ENCODE assay signal across 9 mouse cellular contexts in genomic region chr5:111208660-111208969, GRCm38 (mm10).
DNase-seq lines count a peak whose midpoint lies in the region; ATAC-seq and TF ChIP-seq lines count a peak whose summit lies in the region.
"Had no signal": no experiment of that assay in that cellular context is flagged by ENCODE, and none has a peak within 500 bp of the region (broad histone marks: within the 10 kb centered on the region; RNA-seq: fewer than 3 reads in every experiment).

No protein-coding gene starts in this region.

- intact Hi-C loops in left cerebral cortex, postnatal 25 days (cut with DNase I): loop anchor here (2.0 kb wide), 2 partner anchors 48 to 226 kb away; no protein-coding TSS in a partner anchor

- H3K4me2 ChIP-seq in hindbrain, embryonic 14.5 days (replicated peaks): no peak overlapping the region
- H3K4me2 ChIP-seq in midbrain, embryonic 14.5 days (ENCODE audit: low read length): no peak overlapping the region
- H3K4me2 ChIP-seq: limb, embryonic 12.5 days had no signal

- peak in 1 of 2 experiments; percentile 47 for DNase-seq in spleen, adult 2 months (ENCODE audit: low read depth in 1 of 2, low spot score in 2 of 2)
- DNase-seq in spleen, postnatal 4 days (ENCODE audit: low spot score in 2 of 2): no peak
- peak; percentile 61 to 64 for DNase-seq in cerebellum, adult 18-20 months
- DNase-seq in frontal cortex, postnatal 14 days (ENCODE audit: low spot score in 2 of 2): peak; percentile 34 to 51
- DNase-seq in hindbrain, embryonic 14.5 days (ENCODE audit: low spot score): peak; percentile 72
- DNase-seq in left cerebral cortex, postnatal 25 days (ENCODE audit: low spot score in 2 of 2): peak; percentile 60 to 69
- peak; percentile 83 for DNase-seq in midbrain, embryonic 14.5 days
- DNase-seq in thymus, postnatal 25 days: peak; percentile 45

- H3K27ac ChIP-seq in spleen, adult 2 months (ENCODE audit: insufficient read depth, low read length): no peak overlapping the region
- H3K27ac ChIP-seq in hindbrain, embryonic 14.5 days: no peak overlapping the region; the same call in 1 of the 2 replicates
- H3K27ac ChIP-seq in midbrain, embryonic 14.5 days (replicated peaks; ENCODE audit: low read depth, low read length): no peak overlapping the region; the same call in 1 of the 2 replicates
- H3K27ac ChIP-seq: limb, embryonic 12.5 days had no signal

- H3K36me3 ChIP-seq in spleen, adult 2 months (ENCODE audit: control insufficient read depth, insufficient read depth, low read length): no peaks in the 10 kb centered on the region
- H3K36me3 ChIP-seq in hindbrain, embryonic 14.5 days (replicated peaks; ENCODE audit: control insufficient read depth, insufficient read depth): no peaks in the 10 kb centered on the region
- no peaks in the 10 kb centered on the region for H3K36me3 ChIP-seq in midbrain, embryonic 14.5 days (ENCODE audit: control insufficient read depth, insufficient read depth, low read length)
- H3K36me3 ChIP-seq: limb, embryonic 12.5 days had no signal

- WGBS in spleen, adult 2 months: 68% methylated on average over 5 of the region's 5 CpGs
- 45% methylated on average over 5 of the region's 5 CpGs for WGBS in hindbrain, embryonic 14.5 days
- WGBS in midbrain, embryonic 14.5 days: 43% methylated on average over 5 of the region's 5 CpGs

- peak; percentile 67; the same call in 1 of the 2 replicates for TF ChIP-seq CTCF in spleen, adult 2 months (IDR thresholded peaks at IDR 0.05; ENCODE audit: extremely low read depth, insufficient read depth, insufficient read length, insufficient replicate concordance)

- H3K4me3 ChIP-seq in spleen, adult 2 months (ENCODE audit: extremely low read depth, insufficient read depth, insufficient read length): no peak overlapping the region
- H3K4me3 ChIP-seq in hindbrain, embryonic 14.5 days (replicated peaks; ENCODE audit: low read length): no peak overlapping the region
- H3K4me3 ChIP-seq in midbrain, embryonic 14.5 days (replicated peaks; ENCODE audit: low read depth, low read length): no peak overlapping the region
- H3K4me3 ChIP-seq: limb, embryonic 12.5 days had no signal

- no peaks in the 10 kb centered on the region for H3K4me1 ChIP-seq in spleen, adult 2 months (ENCODE audit: control insufficient read depth, insufficient read depth, insufficient read length)
- peaks cover 38% of the 10 kb centered on the region for H3K4me1 ChIP-seq in hindbrain, embryonic 14.5 days (replicated peaks; ENCODE audit: control insufficient read depth, insufficient read depth, low read length)
- peaks cover 39% of the 10 kb centered on the region for H3K4me1 ChIP-seq in midbrain, embryonic 14.5 days (ENCODE audit: control insufficient read depth, insufficient read depth, low read length)

- peak; percentile 64; the same call in 1 of the 2 replicates for ATAC-seq in hindbrain, embryonic 14.5 days (ENCODE audit: low FRiP score)
- ATAC-seq in midbrain, embryonic 14.5 days (ENCODE audit: low FRiP score, low TSS enrichment): 0 out of 2 replicates have a peak, but pooled peaks have one; percentile 43

- no peaks in the 10 kb centered on the region for H3K27me3 ChIP-seq in spleen, adult 2 months (ENCODE audit: control insufficient read depth, insufficient read depth, low read length)
- no peaks in the 10 kb centered on the region for H3K27me3 ChIP-seq in hindbrain, embryonic 14.5 days (ENCODE audit: control insufficient read depth, insufficient read depth, low read length)
- no peaks in the 10 kb centered on the region for H3K27me3 ChIP-seq in midbrain, embryonic 14.5 days (ENCODE audit: control insufficient read depth, insufficient read depth, low read length)
- H3K27me3 ChIP-seq: limb, embryonic 12.5 days had no signal

- H3K9me3 ChIP-seq in hindbrain, embryonic 14.5 days (ENCODE audit: control insufficient read depth, low read length): no peaks in the 10 kb centered on the region
- H3K9me3 ChIP-seq in midbrain, embryonic 14.5 days (ENCODE audit: control insufficient read depth, low read length): no peaks in the 10 kb centered on the region
- H3K9me3 ChIP-seq: limb, embryonic 12.5 days had no signal

- H3K9ac ChIP-seq in hindbrain, embryonic 14.5 days: no peak overlapping the region
- no peak overlapping the region for H3K9ac ChIP-seq in midbrain, embryonic 14.5 days (replicated peaks; ENCODE audit: low read length)
- H3K9ac ChIP-seq: limb, embryonic 12.5 days had no signal

- no peak for TF ChIP-seq POLR2A in spleen, adult 2 months (IDR thresholded peaks at IDR 0.05; ENCODE audit: low read depth, low read length)

Comparison
In these comparisons a context has a peak if more than half of its experiments do, and no peak if none do; other contexts are left out.
1. DNase-seq: peak in cerebellum, adult 18-20 months (2 of 2), frontal cortex, postnatal 14 days (2 of 2), hindbrain, embryonic 14.5 days (single experiment), left cerebral cortex, postnatal 25 days (2 of 2), midbrain, embryonic 14.5 days (single experiment) and thymus, postnatal 25 days (single experiment); none in spleen, postnatal 4 days (0 of 2).